Mouse (Mus musculus) testis, adult 2 months (tissue): Measurements from ENCODE around the gene Zfp715.

Experiments used
- CTCF ChIP-seq: fragments of 200-500 bp; IDR thresholded peaks from 2 replicates; pipeline ENCODE4 v1.5.1; 2012; ENCODE audit warnings: low read depth, mild to moderate bottlenecking, inconsistent platforms, low read length, moderate library complexity; ENCODE audit not compliant: control insufficient read depth, insufficient read depth, insufficient replicate concordance
- POLR2A ChIP-seq: fragments of 200-500 bp; IDR thresholded peaks from 2 replicates; pipeline ENCODE4 v1.6.1; 2012; ENCODE audit warnings: low read depth, mild to moderate bottlenecking, inconsistent platforms, low read length, moderate library complexity; ENCODE audit not compliant: control insufficient read depth

DNA sequence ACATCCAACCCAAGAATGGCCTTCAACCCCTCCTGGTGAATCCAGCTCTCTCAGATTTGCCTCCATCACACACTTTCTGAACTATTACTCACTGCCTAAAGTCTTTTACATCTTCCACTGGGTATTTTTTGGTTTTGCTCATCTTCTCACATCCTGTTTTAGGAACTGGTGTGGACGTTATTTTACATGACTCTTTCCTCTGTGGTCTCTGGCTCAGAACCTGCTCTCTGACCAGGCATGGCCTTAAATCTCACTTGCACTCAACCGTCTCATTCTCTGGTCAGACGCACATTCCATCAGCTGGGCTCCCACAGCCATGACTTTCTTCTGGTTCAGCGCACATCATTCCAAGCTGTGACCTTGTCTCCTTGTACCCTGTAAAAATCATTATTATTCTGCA lies 27.7 kb upstream of the Zfp715 start:
- no peak for TF ChIP-seq POLR2A
- TF ChIP-seq CTCF, result no peak
